Mouse (Mus musculus): ENCODE data around the gene Iyd.

Gene Iyd

DNA sequence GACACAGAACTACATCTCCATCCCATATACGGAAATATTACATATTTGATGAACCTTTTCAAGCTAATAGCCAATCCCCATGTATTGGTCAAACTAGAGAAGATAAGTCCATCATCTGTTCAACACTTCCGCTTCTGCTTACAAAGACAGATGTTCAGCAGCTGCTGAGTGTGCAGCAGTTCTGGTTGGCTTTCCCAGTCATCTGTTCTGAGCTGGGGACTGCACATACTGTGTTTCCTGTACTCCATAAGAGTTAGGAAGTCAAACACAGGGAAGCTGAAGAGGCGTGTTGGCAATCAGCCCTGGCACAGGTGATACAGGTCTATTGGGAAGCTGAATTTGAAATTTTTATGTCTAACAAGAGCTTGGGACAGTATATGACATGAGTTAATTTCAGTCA lies 57.7 kb downstream of the Iyd start:
- H3K36me3 ChIP-seq (ENCODE audit: insufficient read depth, low read length): no peaks in the 10 kb centered on the region
- H3K4me1 ChIP-seq (replicated peaks; ENCODE audit: low read depth, low read length): no peaks in the 10 kb centered on the region
- no peak overlapping the region for H3K4me3 ChIP-seq (replicated peaks; ENCODE audit: low read length)
- peaks cover 7% of the 10 kb centered on the region; the same call in 1 of the 2 replicates for H3K9me3 ChIP-seq (ENCODE audit: low read length)
- H3K27me3 ChIP-seq (ENCODE audit: insufficient read depth, low read length): no peaks in the 10 kb centered on the region
- no peak for TF ChIP-seq NANOG (IDR thresholded peaks at IDR 0.05; ENCODE audit: borderline replicate concordance, low read length)
- TF ChIP-seq CTCF (conservative IDR thresholded peaks at IDR 0.05; ENCODE audit: low read length): no peak
- TF ChIP-seq POU5F1 (IDR thresholded peaks at IDR 0.05; ENCODE audit: borderline replicate concordance, low read length): no peak

Data from E14TG2a.4 (cell line).